Mouse (Mus musculus) right cerebral cortex, postnatal 36 days (tissue): Measurements from ENCODE around the gene Ei24.

Experiments used
- DNase-seq, 2 experiments: peaks; one replicate each; pipeline ENCODE4 v3.0.0; 2022; ENCODE audit warnings: low spot score in 2 of 2, mixed read lengths in 1 of 2

Gene Ei24

DNA sequence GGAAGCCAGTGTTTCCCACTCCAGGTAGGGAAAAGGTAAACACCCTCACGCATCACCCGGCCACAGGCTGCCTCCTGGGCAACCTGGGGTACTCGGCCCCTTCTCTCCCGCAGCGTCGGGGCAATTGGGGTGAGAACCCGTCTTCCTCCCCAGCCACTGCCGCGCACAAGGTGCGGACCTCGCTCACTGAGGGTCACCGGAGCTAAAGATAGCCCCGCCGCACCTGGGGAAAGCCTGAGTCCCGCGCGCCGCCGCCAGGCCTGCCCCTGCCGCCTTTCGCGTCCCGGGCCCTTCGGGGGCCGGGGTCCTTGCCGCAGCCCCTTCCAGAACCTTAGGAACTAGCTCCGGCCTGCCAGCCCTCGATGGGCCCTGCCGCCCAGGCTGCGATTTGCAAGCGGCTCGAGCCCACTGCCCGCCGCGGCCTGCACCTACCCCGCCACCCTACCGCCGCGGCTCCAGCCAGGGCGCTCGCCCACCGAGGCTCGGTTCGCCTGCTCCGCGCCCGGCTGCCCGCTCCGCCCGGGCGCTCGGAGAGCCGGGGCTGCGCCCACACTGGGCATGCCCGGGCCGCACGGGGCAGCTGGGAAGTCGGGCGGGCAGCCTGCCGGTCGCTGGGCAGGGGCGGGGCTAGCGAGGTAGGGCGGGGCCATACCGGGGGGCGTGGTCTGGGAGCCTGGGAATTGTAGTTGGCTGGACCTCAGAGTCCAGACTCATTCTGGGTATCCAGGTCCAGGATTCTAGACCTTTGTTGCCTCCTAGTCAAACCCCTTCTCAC lies at the start of gene Ei24:
TSS of gene Ei24 (minus strand) at position 613 of the 775 bp plus-strand sequence.
- DNase-seq = peak; percentile 81 to 85

DNA sequence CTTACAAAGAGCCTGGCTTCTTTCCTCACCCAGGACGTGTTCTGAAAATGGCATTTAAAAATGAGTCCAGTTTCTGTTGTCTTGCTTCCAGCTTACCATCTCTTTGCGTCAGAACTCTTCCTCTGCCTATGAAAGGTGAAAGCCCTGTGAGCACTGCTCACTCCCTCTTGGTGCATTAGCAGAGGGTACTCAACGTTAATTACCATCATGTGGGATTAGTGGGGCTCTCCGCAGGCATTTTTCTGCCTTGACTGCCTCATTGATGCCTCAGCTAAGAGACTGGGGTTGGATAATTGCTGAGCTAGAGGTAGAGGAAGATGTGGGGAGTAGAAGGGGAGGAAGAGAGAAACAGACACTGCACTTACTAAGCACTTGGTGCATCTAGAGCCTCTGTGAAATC lies 49.2 kb upstream of the Ei24 start:
- DNase-seq = no peak

DNA sequence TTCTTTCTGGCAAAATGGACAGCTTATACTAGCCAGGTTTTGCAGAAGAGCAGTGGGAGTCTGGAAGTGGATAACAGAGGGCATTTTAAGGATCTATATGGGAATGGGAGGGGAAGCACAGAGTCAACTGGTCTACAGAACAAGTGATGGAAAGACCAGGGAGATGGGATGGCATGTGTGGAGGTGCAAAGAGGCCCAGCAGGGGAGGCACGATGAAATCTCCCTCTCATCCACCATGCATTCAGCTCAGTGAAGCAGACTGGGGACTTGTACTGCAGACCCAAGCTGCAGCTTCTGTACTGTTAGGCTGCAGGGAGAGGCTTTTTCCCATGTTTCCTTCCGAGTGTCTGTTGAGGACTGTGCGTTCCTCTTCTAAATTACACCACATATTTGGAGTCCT lies 36.7 kb upstream of the Ei24 start:
- DNase-seq = no peak

GRCm38 (mm10) chr9:36833043-36833881 lies 36.1 kb upstream of the Ei24 start:
- peak; percentile 48 to 50 for DNase-seq

DNA sequence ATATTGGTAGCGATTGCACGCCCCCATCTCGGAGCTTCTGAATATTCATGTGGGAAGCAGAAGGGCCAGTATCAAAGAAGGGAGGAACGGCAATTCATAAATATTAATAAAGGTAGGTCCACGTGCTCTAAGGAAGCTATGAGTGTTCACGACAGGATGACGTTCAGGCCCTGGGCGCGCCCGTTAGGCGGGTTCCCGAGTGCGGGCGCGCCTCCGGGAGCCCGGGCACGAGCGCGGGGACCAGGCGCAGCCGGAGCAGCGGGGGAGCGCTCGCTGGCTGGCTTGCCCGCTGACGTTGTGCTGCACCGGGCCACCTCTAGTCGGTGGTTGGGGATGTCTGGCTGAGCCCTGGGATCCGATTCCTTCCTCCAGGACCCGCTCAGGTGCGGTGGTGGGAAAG lies 35.3 kb upstream of the Ei24 start:
- peak; percentile 88 to 92 for DNase-seq

DNA sequence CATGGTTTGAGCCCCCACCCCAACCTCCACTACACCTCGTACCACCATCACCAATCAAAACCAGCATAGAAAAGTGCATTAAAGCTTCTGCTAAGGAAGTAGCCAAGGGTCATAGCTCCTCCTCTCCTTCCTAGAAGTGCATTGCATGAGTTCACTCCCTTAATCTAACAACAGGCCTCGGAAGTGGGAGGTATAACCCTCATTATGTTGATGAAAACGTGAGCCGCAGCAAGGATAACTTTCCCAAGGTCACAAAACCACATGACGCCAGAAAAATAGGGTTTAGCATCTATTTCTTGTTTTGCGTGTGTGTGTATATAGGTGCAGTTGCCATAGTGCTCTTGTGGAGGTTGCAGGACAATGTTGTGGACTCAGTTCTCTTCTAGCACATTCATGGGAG lies 34.2 kb upstream of the Ei24 start:
- no peak for DNase-seq

GRCm38 (mm10) chr9:36826612-36827363 lies 29.6 kb upstream of the Ei24 start:
- DNase-seq = no peak

DNA sequence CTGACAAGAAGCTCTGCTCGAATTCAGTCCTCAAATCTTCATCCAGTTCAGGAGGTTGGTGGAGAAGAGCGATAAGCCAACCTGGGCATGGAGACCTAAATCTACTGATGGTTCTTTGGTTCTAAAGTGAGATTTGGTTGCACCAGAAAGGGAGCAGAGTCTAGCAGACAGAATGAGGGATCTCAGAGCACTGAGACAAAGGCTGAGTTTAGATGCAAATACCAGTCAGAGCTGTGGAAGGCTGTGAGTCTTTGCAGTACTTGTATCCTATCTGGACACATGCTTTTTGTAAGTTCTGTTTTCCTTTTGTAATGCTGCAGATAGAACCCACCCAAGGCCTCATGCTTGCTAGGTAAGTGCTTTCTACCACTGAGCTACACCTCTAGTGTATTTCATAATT lies 24.8 kb upstream of the Ei24 start:
- DNase-seq = no peak

DNA sequence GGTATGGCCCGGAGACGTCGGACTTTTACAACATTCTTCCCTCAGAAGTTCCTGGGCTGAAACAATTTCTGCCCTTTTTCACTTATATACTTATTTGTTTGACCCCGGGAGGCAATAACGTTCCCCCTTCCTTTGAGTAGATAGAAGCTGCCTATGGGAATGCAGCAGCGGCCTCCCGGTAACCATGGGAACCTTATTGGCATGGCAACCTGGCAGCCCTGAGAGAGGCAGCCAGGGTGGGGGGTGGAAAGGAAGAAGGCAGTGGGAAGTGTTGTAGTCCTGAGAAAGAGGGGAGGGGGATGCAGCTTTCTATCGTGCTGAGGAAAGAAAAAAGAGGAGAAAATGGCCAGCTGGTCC lies 24.4 kb upstream of the Ei24 start, which contains the start of gene Fez1:
TSS of gene Fez1 (plus strand) at position 221 of the 357 bp plus-strand sequence.
- DNase-seq = peak; percentile 82 to 88

- DNase-seq = no peak
Measured at GRCm38 (mm10) chr9:36820969-36821643, 23.9 kb upstream of the Ei24 start.

DNA sequence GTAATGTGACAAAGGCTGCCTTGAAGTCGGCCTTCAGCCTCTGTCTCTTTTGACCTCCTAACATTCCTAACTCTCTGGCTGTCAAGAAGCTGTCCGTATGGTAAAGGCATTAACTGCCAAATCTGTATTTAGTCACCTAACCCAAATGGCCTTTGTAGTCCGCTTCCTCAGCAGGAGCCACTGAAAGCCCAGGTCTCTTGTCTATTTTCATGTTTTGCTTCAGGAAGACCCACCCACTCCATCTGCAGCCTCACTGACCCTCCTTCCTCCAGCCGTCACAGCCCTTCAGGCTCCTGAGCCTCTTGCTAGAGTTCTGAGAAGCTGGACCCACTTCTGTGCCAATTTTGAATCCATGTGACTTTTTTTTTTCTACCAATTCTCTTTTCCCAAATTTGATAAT lies 21.7 kb upstream of the Ei24 start:
- DNase-seq = no peak

- no peak for DNase-seq
Measured at GRCm38 (mm10) chr9:36814486-36814885, 17.3 kb upstream of the Ei24 start.

GRCm38 (mm10) chr9:36808126-36808785 lies 11.1 kb upstream of the Ei24 start:
- DNase-seq = no peak

DNA sequence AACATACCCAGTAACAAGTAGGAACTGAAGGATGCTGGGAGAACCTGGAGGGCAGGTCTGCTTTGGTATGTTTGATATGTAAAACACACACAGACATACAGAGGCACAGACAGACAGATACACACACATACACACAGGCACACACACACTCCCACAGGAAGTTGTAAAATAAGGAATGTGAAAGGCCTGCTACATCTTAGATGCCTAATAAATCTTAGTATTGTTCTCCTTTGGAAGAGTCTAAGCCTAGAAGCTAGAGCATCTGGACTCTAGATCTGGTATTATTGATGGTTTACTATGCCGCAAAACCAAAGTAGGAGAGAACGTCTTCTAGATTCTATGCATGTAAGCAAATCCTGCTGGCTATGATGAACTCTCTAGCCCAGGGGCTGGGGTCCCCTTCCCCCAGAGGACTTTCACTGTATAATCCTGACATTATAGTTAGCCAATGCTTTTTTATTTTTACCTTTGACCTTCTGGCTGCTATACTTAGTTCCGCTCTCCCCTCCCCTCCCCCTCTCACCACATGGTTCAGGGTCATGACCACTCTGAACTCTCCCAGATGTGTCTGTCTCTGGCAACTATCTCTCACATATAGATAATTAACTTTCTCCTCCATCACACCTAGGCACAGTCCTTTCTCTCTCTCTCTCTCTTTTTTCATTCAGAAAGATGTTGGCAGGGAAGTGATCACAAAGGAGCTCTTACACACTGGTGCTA lies 8.2 kb upstream of the Ei24 start:
- no peak for DNase-seq

DNA sequence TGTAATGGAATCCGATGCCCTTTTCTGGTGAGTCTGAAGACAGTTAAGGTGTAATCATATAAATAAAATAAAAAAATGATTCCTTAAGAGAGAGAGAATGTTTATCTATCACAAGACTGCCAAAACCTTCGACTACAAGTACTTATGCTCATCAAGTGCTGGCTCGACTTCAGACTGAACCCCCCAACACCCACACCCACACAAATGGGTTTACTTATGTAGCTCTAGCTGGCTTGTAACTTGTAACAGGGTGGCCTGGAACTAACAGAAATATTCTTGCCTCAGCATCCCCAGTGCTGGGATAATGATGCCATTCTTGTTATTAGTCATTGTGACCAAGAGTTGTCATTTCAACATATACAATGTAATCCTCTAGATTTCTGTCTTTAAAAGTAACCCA lies 6.7 kb upstream of the Ei24 start:
- DNase-seq = no peak

- no peak for DNase-seq
Measured at GRCm38 (mm10) chr9:36803386-36803785, 6.2 kb upstream of the Ei24 start.

- DNase-seq = no peak
Measured at GRCm38 (mm10) chr9:36802951-36803350, 5.8 kb upstream of the Ei24 start.

- no peak for DNase-seq
Measured at GRCm38 (mm10) chr9:36801961-36802360, 4.8 kb upstream of the Ei24 start.

DNA sequence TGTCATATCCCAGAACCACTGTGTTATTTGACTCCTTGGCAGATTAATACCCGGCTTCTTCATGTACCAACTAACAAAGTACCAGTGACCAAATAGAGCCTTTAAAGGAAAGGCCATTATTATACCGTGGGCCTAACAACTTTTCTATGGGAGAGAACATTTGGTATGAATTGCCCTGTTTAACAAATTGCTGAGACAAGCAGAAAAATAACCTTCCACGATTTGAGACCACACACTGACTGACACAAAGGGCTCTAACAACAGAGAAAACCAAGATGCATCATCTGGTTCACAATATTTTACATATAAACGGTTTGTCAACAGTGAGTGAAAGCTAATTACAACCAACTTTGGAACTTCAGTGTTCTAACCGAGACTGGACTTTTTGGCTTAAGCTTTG lies 969 bp downstream of the Ei24 start:
- DNase-seq = no peak

DNA sequence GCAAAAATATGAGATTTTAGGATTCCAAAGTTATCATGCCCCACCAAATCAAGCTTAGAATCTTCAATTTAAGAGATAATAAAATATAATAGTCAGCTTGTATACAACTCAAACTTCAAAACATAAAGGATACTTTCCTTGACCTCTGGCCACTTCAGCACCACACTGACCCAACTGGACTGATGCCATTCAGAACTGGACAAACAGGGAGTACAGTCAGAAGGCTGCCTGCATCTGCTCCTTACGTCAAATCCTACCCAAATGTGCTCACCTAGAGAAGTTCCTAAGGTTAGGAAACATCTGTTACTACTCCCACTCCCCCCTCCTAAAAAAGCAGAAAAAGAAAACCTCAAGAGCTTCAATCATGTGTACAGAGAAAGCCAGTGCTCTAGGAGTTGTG lies 1.6 kb downstream of the Ei24 start:
- no peak for DNase-seq

DNA sequence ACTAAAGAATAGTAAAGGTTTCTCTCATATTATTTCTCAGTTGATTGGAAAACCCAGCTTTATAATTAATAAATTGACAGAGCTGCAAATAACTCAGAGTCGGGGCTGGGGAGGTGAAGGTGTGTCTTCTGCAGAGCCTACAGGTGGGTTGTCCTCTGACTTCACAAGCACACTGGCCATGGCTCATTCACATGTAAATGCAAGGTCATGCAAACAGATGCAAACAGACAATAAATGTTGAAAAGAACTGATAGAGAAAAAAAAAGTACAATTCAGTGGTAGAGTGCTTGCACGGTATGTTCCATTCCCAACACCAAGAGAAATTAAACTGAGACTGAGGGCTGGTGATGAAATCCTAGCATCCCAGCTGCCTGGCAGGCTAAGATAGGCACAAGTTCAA lies 2.7 kb downstream of the Ei24 start:
- DNase-seq = no peak
